Mouse (Mus musculus) brain, embryonic 14.5 days (tissue): ENCODE measurements around the gene Tefm.

Experiments used
- CTCF ChIP-seq: fragments of 200-500 bp; IDR thresholded peaks from 2 replicates; pipeline ENCODE4 v1.5.1; 2012; ENCODE audit warnings: inconsistent platforms, mild to moderate bottlenecking, moderate library complexity, borderline replicate concordance; ENCODE audit not compliant: insufficient read depth, insufficient read length; ENCODE audit errors: extremely low read depth
- POLR2A ChIP-seq: fragments of 200-500 bp; IDR thresholded peaks from 2 replicates; pipeline ENCODE4 v1.6.1; 2012; ENCODE audit warnings: mild to moderate bottlenecking, inconsistent platforms, borderline replicate concordance; ENCODE audit not compliant: poor library complexity, insufficient read depth, insufficient read length, severe bottlenecking; ENCODE audit errors: extremely low read depth

- TF ChIP-seq CTCF (no peak), POLR2A (no peak)
Observed at GRCm38 (mm10) chr11:80159018-80159417, 17.0 kb upstream of the Tefm start.
